Mouse (Mus musculus) olfactory bulb, adult 2 months (tissue): ENCODE data around the gene Defb13. TPM values are rescaled to one million over a fixed set of nuclear protein-coding genes. Genes with fewer than 3 reads are reported as not detected.

Experiments
- H3K27ac ChIP-seq: fragments of 200-500 bp; 2 replicates; pipeline ENCODE4 v1.5.1; 2012; ENCODE audit warnings: low read depth, low read length; ENCODE audit not compliant: insufficient read depth
- H3K4me1 ChIP-seq: fragments of 200-500 bp; 2 replicates; pipeline ENCODE4 v1.6.1; 2012; ENCODE audit warnings: low read length; ENCODE audit not compliant: control insufficient read depth, insufficient read depth
- H3K4me3 ChIP-seq: fragments of 200-500 bp; 2 replicates; pipeline ENCODE4 v1.5.1; 2012; ENCODE audit warnings: mild to moderate bottlenecking, low read depth, low read length, moderate library complexity; ENCODE audit not compliant: insufficient read depth
- CTCF ChIP-seq: fragments of 200-500 bp; IDR thresholded peaks from 2 replicates; pipeline ENCODE4 v1.5.1; 2012; ENCODE audit warnings: low read depth, mild to moderate bottlenecking, low read length, moderate library complexity; ENCODE audit not compliant: insufficient read depth
- POLR2A ChIP-seq: fragments of 200-500 bp; IDR thresholded peaks from 2 replicates; pipeline ENCODE4 v1.6.1; 2012; ENCODE audit warnings: mild to moderate bottlenecking, low read depth, low read length, moderate library complexity; ENCODE audit not compliant: insufficient read depth
- WGBS: fragments of 180-500 bp; shearing (Covaris S2); methylation state at CpG from one replicate; pipeline ENCODE4 v1.1.7; 2018; 5-methylcytosine and 5-hydroxymethylcytosine counted together
- polyA plus RNA-seq: library from polyadenylated mRNA; stranded (reverse); fragments of >200 nt; gene quantifications from 2 replicates; pipeline ENCODE4 v1.2.4, GENCODE M21; 2012; ENCODE audit warnings: low replicate concordance; ENCODE audit not compliant: missing spikeins, insufficient read depth, insufficient read length

Gene Defb13
- polyA plus RNA-seq, 1 experiment = not detected

- H3K4me1 ChIP-seq = no peaks in the 10 kb centered on the region
- TF ChIP-seq CTCF = no peak
- no peak for TF ChIP-seq POLR2A
- H3K4me3 ChIP-seq = no peak overlapping the region
- WGBS = 86% methylated on average over 3 of the region's 3 CpGs
- H3K27ac ChIP-seq = no peak overlapping the region
Observed at GRCm38 (mm10) chr8:21956336-21956735, 9.8 kb downstream of the Defb13 start.

GRCm38 (mm10) chr8:21958414-21958813 is 11.9 kb downstream of the Defb13 start, which contains the start of gene Fam90a1a:
Fam90a1a (plus strand) TSS chr8:21958714.
- no peak for TF ChIP-seq POLR2A
- TF ChIP-seq CTCF = no peak
- no peak within 1 kb of the TSS for H3K27ac ChIP-seq
- no peak within 1 kb of the TSS for H3K4me3 ChIP-seq
- no peaks in the 10 kb centered on the region for H3K4me1 ChIP-seq
- WGBS = 87% methylated on average over 2 of the region's 2 CpGs

- no peaks in the 10 kb centered on the region for H3K4me1 ChIP-seq
- no peak overlapping the region for H3K27ac ChIP-seq
- no peak for TF ChIP-seq POLR2A
- no peak for TF ChIP-seq CTCF
- WGBS = 83% methylated on average over 1 of the region's 1 CpGs
- H3K4me3 ChIP-seq = no peak overlapping the region
Observed at GRCm38 (mm10) chr8:21966646-21967045, 20.1 kb downstream of the Defb13 start.

GRCm38 (mm10) chr8:21969475-21969874 is 22.9 kb downstream of the Defb13 start, which contains the start of gene Ccdc70:
Ccdc70 (plus strand) TSS chr8:21969775.
- Histone ChIP-seq H3K27ac (no peak within 1 kb of the TSS), H3K4me3 (no peak within 1 kb of the TSS), H3K4me1 (no peaks in the 10 kb centered on the region)
- TF ChIP-seq CTCF (no peak), POLR2A (no peak)
- WGBS = 94% methylated on average over 3 of the region's 3 CpGs

- Histone ChIP-seq H3K4me3 (no peak overlapping the region), H3K4me1 (no peaks in the 10 kb centered on the region), H3K27ac (no peak overlapping the region)
- 13% methylated on average over 4 of the region's 4 CpGs for WGBS
- TF ChIP-seq POLR2A (no peak), CTCF (no peak)
Observed at GRCm38 (mm10) chr8:21978193-21978592, 31.6 kb downstream of the Defb13 start.

GRCm38 (mm10) chr8:21981664-21982337 is 35.2 kb downstream of the Defb13 start:
- Histone ChIP-seq H3K27ac (no peak overlapping the region), H3K4me1 (no peaks in the 10 kb centered on the region), H3K4me3 (no peak overlapping the region)
- TF ChIP-seq POLR2A = no peak
- TF ChIP-seq CTCF = no peak
- 53% methylated on average over 8 of the region's 8 CpGs for WGBS

GRCm38 (mm10) chr8:21992184-21992583 is 45.6 kb downstream of the Defb13 start:
- WGBS = 8% methylated on average over 6 of the region's 6 CpGs

GRCm38 (mm10) chr8:21995181-21995580 is 48.6 kb downstream of the Defb13 start:
- 56% methylated on average over 3 of the region's 3 CpGs for WGBS
- no peak overlapping the region for H3K4me3 ChIP-seq
- no peaks in the 10 kb centered on the region for H3K4me1 ChIP-seq
- H3K27ac ChIP-seq = no peak overlapping the region
- TF ChIP-seq POLR2A = no peak
- TF ChIP-seq CTCF = no peak

More at GRCm38 (mm10) chr8:21992184-21992583, 45.6 kb downstream of the Defb13 start:
- Histone ChIP-seq H3K4me1 (no peaks in the 10 kb centered on the region), H3K27ac (no peak overlapping the region), H3K4me3 (no peak overlapping the region)
- no peak for TF ChIP-seq POLR2A
- TF ChIP-seq CTCF = peak; percentile 61

Other genes with a start within 250 kb of the Defb13 start
- not detected in 2 replicates for gene AY761184, start 243.1 kb upstream of the Defb13 start, polyA plus RNA-seq
- not detected in 2 replicates for gene Defa24, start 212.3 kb upstream of the Defb13 start, polyA plus RNA-seq
- gene Defb50, start 123.2 kb upstream of the Defb13 start, polyA plus RNA-seq = not detected in 2 replicates
- not detected in 2 replicates for gene Defb2, start 106.8 kb upstream of the Defb13 start, polyA plus RNA-seq
- gene Defb10, start 87.9 kb upstream of the Defb13 start, polyA plus RNA-seq = not detected in 2 replicates
- not detected in 2 replicates for gene Defb9, start 61.3 kb upstream of the Defb13 start, polyA plus RNA-seq
- not detected in 2 replicates for gene Defb11, start 40.4 kb upstream of the Defb13 start, polyA plus RNA-seq
- gene Defb15, start 14.1 kb upstream of the Defb13 start, polyA plus RNA-seq = not detected in 2 replicates
- not detected in 2 replicates for gene Defb35, start 8.4 kb upstream of the Defb13 start, polyA plus RNA-seq
- gene Fam90a1a, start 12.0 kb downstream of the Defb13 start, polyA plus RNA-seq = not detected in 2 replicates
- not detected in 2 replicates for gene Ccdc70, start 23.0 kb downstream of the Defb13 start, polyA plus RNA-seq
- not detected in 2 replicates for gene Atp7b, start 113.5 kb downstream of the Defb13 start, polyA plus RNA-seq
- not detected in 2 replicates for gene Alg11, start 114.0 kb downstream of the Defb13 start, polyA plus RNA-seq
- not detected in 2 replicates for gene Nek5, start 178.3 kb downstream of the Defb13 start, polyA plus RNA-seq
- not detected in 2 replicates for gene Nek3, start 219.7 kb downstream of the Defb13 start, polyA plus RNA-seq
- not detected in 2 replicates for gene Ckap2, start 239.1 kb downstream of the Defb13 start, polyA plus RNA-seq
- not detected in 2 replicates for gene Vps36, start 246.0 kb downstream of the Defb13 start, polyA plus RNA-seq